Mouse (Mus musculus): Measurements from ENCODE around the gene 5730596B20Rik. TPM values are rescaled to one million over a fixed set of nuclear protein-coding genes. Genes with fewer than 3 reads are reported as not detected.

5730596B20Rik gene
- polyA plus RNA-seq, 1 experiment: not detected

- Histone ChIP-seq H3K27ac (ENCODE audit: insufficient read depth, low read depth, low read length) (no peak overlapping the region), H3K4me3 (ENCODE audit: insufficient read depth, low read depth, low read length) (no peak overlapping the region), H3K4me1 (ENCODE audit: control insufficient read depth, insufficient read depth, low read length) (peaks cover 6% of the 10 kb centered on the region)
- 7% methylated on average over 23 of the region's 23 CpGs for WGBS
- TF ChIP-seq POLR2A (IDR thresholded peaks at IDR 0.05; ENCODE audit: insufficient read depth, low read depth, low read length): no peak
Observed at GRCm38 (mm10) chr6:52217895-52218642, 40.8 kb downstream of the 5730596B20Rik start.

GRCm38 (mm10) chr6:52218643-52219215 lies 41.4 kb downstream of the 5730596B20Rik start:
- Histone ChIP-seq H3K4me1 (ENCODE audit: control insufficient read depth, insufficient read depth, low read length) (peaks cover 6% of the 10 kb centered on the region), H3K4me3 (ENCODE audit: insufficient read depth, low read depth, low read length) (no peak overlapping the region), H3K27ac (ENCODE audit: insufficient read depth, low read depth, low read length) (no peak overlapping the region)
- WGBS: 11% methylated on average over 14 of the region's 14 CpGs
- no peak for TF ChIP-seq POLR2A (IDR thresholded peaks at IDR 0.05; ENCODE audit: insufficient read depth, low read depth, low read length)
- no peak for TF ChIP-seq CTCF (IDR thresholded peaks at IDR 0.05; ENCODE audit: insufficient read depth, low read depth, low read length)

GRCm38 (mm10) chr6:52219234-52219942 lies 42.1 kb downstream of the 5730596B20Rik start:
- Histone ChIP-seq H3K27ac (ENCODE audit: insufficient read depth, low read depth, low read length) (no peak overlapping the region), H3K4me1 (ENCODE audit: control insufficient read depth, insufficient read depth, low read length) (peaks cover 6% of the 10 kb centered on the region), H3K4me3 (ENCODE audit: insufficient read depth, low read depth, low read length) (no peak overlapping the region)
- no peak for TF ChIP-seq CTCF (IDR thresholded peaks at IDR 0.05; ENCODE audit: insufficient read depth, low read depth, low read length)
- WGBS: 37% methylated on average over 9 of the region's 9 CpGs

- TF ChIP-seq POLR2A (IDR thresholded peaks at IDR 0.05; ENCODE audit: insufficient read depth, low read depth, low read length) (no peak), CTCF (IDR thresholded peaks at IDR 0.05; ENCODE audit: insufficient read depth, low read depth, low read length) (no peak)
- WGBS: 23% methylated on average over 32 of the region's 32 CpGs
- peaks cover 6% of the 10 kb centered on the region for H3K4me1 ChIP-seq (ENCODE audit: control insufficient read depth, insufficient read depth, low read length)
- H3K27ac ChIP-seq (ENCODE audit: insufficient read depth, low read depth, low read length): no peak overlapping the region
- H3K4me3 ChIP-seq (ENCODE audit: insufficient read depth, low read depth, low read length): no peak overlapping the region
Observed at GRCm38 (mm10) chr6:52220003-52220864, 42.9 kb downstream of the 5730596B20Rik start.

GRCm38 (mm10) chr6:52220865-52221310 lies 43.6 kb downstream of the 5730596B20Rik start:
- H3K27ac ChIP-seq (ENCODE audit: insufficient read depth, low read depth, low read length): no peak overlapping the region
- no peak for TF ChIP-seq POLR2A (IDR thresholded peaks at IDR 0.05; ENCODE audit: insufficient read depth, low read depth, low read length)
- TF ChIP-seq CTCF (IDR thresholded peaks at IDR 0.05; ENCODE audit: insufficient read depth, low read depth, low read length): no peak
- 12% methylated on average over 12 of the region's 12 CpGs for WGBS
- 0 out of 2 replicates have a peak overlapping the region, but pooled peaks have one; percentile 49 for H3K4me3 ChIP-seq (ENCODE audit: insufficient read depth, low read depth, low read length)
- peaks cover 6% of the 10 kb centered on the region for H3K4me1 ChIP-seq (ENCODE audit: control insufficient read depth, insufficient read depth, low read length)

GRCm38 (mm10) chr6:52221337-52221992 lies 44.2 kb downstream of the 5730596B20Rik start, which contains the start of gene Hoxa7:
Gene Hoxa7 (minus strand): TSS chr6:52221854.
- Histone ChIP-seq H3K4me1 (ENCODE audit: control insufficient read depth, insufficient read depth, low read length) (peaks cover 6% of the 10 kb centered on the region), H3K4me3 (ENCODE audit: insufficient read depth, low read depth, low read length) (peak within 1 kb of the TSS; percentile 49), H3K27ac (ENCODE audit: insufficient read depth, low read depth, low read length) (no peak within 1 kb of the TSS)
- 1% methylated on average over 46 of the region's 46 CpGs for WGBS
- TF ChIP-seq CTCF (IDR thresholded peaks at IDR 0.05; ENCODE audit: insufficient read depth, low read depth, low read length) (peak; percentile 98), POLR2A (IDR thresholded peaks at IDR 0.05; ENCODE audit: insufficient read depth, low read depth, low read length) (no peak)

- H3K4me3 ChIP-seq (ENCODE audit: insufficient read depth, low read depth, low read length): no peak overlapping the region
- H3K4me1 ChIP-seq (ENCODE audit: control insufficient read depth, insufficient read depth, low read length): peaks cover 6% of the 10 kb centered on the region
- 8% methylated on average over 21 of the region's 21 CpGs for WGBS
- TF ChIP-seq CTCF (IDR thresholded peaks at IDR 0.05; ENCODE audit: insufficient read depth, low read depth, low read length) (no peak), POLR2A (IDR thresholded peaks at IDR 0.05; ENCODE audit: insufficient read depth, low read depth, low read length) (no peak)
- H3K27ac ChIP-seq (ENCODE audit: insufficient read depth, low read depth, low read length): no peak overlapping the region
Observed at GRCm38 (mm10) chr6:52221993-52222685, 44.8 kb downstream of the 5730596B20Rik start.

Data from olfactory bulb, adult 2 months (tissue).